Mouse (Mus musculus) regulatory T cell (primary cell): ENCODE measurements around the gene Gal.

Experiments used
- in situ Hi-C: fragments of 300-600 bp; cut with MboI, MseI; formaldehyde crosslinking; loops from one replicate; pipeline ENCODE4 v1.15.1; 2025; ENCODE audit warnings: high pct_unique_total_duplicates

The Gal gene

GRCm38 (mm10) chr19:3414268-3414733, at the start of gene Gal:
Gal (minus strand) TSS chr19:3414544.
- in situ Hi-C loops: no loop called here

- in situ Hi-C loops: loop anchor here (5.0 kb wide), 1 partner anchor 368 kb away; no protein-coding TSS in a partner anchor
These were observed 45.6 kb upstream of the Gal start for GRCm38 (mm10) chr19:3459986-3460385.

DNA sequence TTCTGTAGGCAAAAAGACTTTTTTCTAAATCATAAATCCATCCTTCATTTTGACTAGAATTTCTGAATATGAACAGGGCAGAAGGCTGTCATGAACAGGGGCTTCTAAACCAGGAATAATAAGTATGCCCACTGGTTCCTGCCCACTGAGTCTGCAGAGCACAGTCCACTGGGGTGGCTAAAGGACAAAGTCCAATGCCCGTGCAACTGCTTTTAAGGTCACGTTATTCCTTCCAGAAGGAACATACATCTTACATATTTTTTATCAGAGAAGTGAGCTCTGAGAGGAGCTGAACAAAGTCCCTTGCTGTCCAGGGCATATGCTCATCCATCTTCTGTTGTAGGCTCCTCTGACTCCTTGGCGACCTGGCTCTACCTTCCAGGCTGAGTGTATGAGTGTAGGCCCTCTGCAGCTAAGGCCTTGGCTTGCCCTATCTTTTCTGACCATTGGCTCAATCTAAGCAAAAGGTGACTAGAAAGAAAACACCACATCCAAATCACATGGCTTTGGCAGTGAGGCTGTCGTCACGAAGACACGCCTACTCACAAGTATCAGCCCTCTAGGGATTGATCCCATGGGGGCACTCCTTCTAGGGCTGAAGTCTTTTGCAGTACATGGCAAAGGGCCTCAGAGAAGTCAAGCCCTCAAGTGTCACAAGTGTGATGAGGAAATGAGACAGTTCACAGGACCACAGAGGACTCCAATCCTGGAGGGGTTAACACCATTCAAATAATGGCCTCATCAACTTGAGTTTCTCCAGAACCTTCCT, 44.2 kb upstream of the Gal start:
- in situ Hi-C loops: no loop called here

DNA sequence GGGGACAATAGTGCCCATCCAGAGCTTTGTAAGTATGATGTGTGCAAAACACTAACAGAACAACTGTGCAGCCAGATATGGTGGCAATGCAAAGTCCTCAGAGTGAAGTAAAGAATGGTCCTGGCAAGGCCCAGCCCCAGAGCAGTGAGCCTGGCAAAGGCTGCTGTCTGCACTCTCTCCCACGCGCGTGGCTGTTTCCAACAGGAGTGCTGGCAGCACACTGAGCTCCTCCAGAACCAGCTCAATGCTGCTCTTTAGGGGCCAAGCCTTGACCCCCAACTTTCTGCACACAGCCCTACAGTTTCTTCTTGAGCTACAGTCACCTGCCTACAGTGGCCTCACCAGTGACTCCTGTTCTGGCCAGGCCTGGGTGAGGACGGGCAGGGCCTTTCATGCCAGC, 43.4 kb upstream of the Gal start:
- in situ Hi-C loops: no loop called here

GRCm38 (mm10) chr19:3451649-3452048, 37.3 kb upstream of the Gal start:
- in situ Hi-C loops: no loop called here

GRCm38 (mm10) chr19:3451170-3451569, 36.8 kb upstream of the Gal start:
- in situ Hi-C loops: no loop called here

DNA sequence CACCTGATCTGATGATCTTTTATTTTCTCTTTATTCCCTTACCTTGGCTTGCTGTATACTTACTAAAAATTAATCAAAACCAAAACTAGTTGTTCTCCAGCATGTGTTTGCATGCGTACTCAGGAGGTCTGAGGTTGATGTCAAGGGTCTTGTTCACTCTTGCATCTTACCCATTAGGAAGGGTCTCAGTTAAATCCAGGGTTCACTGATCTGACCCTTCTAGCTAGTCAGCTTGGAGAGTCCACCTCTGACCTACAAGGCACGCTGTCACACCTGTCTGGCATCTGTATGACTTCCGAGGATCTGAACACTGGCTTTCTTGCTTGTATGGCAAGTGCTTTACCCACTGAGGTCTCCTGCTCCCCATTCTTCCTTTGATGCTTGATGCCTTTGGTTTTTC, 36.4 kb upstream of the Gal start:
- in situ Hi-C loops: no loop called here

- in situ Hi-C loops: loop anchor here (10.0 kb wide), 2 partner anchors 54 to 164 kb away; partner anchors contain the start of genes Ighmbp2 and Mrpl21
These were observed 34.9 kb upstream of the Gal start for GRCm38 (mm10) chr19:3449248-3449647.

DNA sequence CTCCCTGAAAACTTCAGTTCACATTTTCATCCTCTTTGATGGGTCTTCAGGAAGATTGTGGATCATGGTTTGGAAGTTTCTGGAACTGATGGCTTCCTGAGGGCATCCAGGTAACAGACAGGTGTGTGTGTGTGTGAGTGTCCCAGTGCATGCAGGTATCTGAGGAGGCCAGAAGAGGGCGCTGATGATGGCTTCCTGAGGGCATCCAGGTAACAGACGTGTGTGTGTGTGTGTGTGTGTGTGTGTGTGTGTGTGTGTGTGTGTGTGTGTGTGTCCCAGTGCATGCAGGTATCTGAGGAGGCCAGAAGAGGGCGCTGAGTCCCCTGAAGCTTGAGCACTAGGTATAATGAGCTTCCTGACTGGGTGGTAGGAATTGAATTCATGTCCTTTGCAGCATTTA, 33.0 kb upstream of the Gal start:
- in situ Hi-C loops: loop anchor here (10.0 kb wide), 2 partner anchors 53 to 163 kb away; partner anchors contain the start of genes Ighmbp2 and Mrpl21

DNA sequence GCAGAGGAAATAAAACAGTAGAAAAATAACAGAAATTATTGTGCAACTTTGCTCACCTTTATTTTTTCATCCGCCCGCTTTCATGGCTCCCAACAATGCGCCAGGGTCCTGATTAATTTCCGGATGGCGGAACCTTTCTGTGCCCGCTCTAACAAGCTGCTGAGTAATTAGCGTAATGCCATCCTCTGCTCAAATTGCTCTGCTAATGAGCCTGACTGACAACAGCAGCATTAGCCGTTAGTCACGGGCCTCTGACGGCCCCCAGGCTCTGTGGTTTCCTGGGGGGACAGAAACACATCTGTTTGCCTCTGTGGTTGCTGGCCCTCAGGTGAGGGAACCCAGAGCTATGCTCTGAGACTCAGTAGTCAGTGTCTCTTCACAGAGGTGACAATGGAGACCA, 26.7 kb upstream of the Gal start:
- in situ Hi-C loops: loop anchor here (10.0 kb wide), 2 partner anchors 46 to 156 kb away; partner anchors contain the start of genes Ighmbp2 and Mrpl21

- in situ Hi-C loops: loop anchor here (10.0 kb wide), 2 partner anchors 46 to 156 kb away; partner anchors contain the start of genes Ighmbp2 and Mrpl21
These were observed 26.3 kb upstream of the Gal start for GRCm38 (mm10) chr19:3440667-3441066.

GRCm38 (mm10) chr19:3437980-3438379, 23.6 kb upstream of the Gal start:
- in situ Hi-C loops: no loop called here

DNA sequence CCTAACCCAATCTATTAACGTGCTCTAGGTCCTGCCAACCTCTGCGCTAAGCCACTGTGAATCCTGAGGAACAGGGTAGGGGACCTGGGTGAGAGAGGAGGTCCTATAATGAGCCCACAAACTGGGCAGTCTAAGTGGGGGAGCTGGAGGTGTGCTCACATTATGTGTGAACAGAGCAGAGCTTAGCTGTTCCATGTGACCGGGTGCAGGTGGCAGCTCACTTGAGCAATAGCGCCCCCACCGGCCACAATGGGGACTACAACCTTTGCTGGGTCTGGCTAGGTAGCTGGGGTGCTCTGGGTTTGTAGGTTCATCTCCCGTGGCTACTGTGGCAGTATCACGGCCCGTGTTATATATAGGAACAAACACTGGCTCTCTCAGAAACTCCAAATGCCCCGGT, 22.5 kb upstream of the Gal start:
- in situ Hi-C loops: no loop called here

DNA sequence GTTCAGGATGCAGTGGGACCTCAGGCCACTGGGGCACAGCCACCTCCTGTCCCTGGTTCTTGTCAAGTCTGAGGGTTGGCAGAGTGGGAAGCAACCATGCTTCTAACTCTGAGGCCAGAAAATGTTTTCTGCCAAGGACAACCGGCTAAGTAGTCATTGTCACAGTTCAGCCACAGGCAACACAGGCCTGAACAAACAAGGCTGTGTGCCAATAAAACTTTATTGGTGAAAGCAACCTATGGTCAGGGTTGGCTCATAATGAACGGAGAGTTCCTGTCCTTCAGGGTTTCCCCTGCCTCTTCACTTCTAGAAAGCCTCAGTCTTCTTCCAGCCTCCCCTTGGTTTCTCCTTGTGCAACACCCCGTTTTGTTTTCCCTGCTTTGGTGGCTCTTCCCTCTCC, 21.5 kb upstream of the Gal start:
- in situ Hi-C loops: no loop called here

GRCm38 (mm10) chr19:3434641-3435040, 20.3 kb upstream of the Gal start:
- in situ Hi-C loops: no loop called here

DNA sequence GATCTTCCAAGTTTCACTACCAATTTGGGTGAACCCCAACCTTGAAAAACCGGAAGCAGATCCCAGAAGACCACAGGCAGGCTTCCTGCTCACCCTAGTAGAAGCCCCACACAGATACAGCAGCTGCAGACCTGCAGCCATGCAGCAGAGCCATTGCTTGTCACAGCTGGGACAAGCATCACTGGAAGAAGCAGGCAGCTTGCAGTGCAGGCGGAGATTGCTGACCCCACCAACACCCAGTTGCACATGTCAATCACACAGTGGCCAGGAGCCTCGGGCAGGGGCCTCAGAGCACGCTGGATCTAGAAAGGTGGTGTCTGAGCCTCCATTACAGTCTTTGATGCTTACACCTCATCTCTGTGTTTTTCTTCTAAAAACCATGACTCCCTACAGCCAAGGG, 19.8 kb upstream of the Gal start:
- in situ Hi-C loops: no loop called here

- in situ Hi-C loops: no loop called here
These were observed 17.6 kb upstream of the Gal start for GRCm38 (mm10) chr19:3431969-3432368.

GRCm38 (mm10) chr19:3431066-3431465, 16.7 kb upstream of the Gal start:
- in situ Hi-C loops: no loop called here

DNA sequence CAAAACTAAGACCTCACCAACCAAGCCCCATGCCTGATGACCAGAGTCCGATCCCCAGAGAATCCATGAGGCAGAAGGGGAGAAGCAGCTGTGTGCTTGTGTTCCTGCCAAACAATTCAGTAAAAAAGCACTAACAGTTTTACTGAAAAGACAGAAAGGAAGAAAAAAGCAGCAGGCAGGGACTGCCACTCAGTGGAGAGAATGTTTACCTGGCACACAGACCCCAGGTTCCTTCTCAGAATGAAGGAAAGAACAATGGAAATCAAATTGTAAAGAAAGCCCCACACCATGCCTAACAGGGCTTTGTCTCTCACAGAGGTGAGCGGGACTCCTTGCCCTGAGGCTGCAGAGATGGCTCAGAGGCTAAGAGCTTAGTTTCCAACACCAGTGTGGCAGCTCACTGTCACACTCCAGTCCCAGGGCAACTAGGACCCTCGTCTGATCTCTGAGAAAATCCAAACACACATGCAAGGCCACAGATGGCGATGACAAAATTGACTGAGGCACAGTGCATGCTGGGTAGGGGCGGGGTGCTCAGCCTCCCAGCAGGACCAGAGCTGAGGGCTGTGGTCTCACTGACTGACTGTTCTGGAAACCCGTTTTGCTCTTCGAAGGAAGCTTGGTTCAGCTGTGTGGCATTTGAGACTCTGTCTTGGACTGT, 14.9 kb upstream of the Gal start:
- in situ Hi-C loops: no loop called here

- in situ Hi-C loops: no loop called here
These were observed 13.9 kb upstream of the Gal start for GRCm38 (mm10) chr19:3428057-3428830.

GRCm38 (mm10) chr19:3424214-3424613, 9.9 kb upstream of the Gal start:
- in situ Hi-C loops: no loop called here

DNA sequence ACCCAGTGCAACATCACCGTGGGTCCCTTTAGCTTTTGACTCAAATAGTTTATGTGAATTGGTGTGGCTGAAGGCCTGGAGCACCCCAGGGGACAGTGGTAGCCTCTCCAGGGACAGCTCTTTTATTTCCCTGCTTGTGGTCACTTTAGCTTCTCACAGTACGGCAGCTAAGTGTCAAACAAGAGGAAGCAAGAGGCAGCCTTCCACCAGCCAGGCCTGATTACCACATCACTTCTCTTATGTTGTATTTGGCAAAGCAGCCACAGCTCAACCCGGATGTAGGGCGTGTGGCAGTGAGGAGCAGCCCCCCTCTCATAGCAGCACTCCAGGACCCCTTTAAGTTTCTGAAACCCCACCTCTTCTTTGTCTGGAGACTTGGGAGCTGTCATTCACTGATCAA, 8.6 kb upstream of the Gal start:
- in situ Hi-C loops: no loop called here
